Mouse (Mus musculus): Measurements from ENCODE around the gene Prkab2. TPM values are rescaled to one million over a fixed set of nuclear protein-coding genes. Genes with fewer than 3 reads are reported as not detected.

Gene Prkab2
- polyA plus RNA-seq, 1 experiment from 2014 or later, result 17.5 TPM

DNA sequence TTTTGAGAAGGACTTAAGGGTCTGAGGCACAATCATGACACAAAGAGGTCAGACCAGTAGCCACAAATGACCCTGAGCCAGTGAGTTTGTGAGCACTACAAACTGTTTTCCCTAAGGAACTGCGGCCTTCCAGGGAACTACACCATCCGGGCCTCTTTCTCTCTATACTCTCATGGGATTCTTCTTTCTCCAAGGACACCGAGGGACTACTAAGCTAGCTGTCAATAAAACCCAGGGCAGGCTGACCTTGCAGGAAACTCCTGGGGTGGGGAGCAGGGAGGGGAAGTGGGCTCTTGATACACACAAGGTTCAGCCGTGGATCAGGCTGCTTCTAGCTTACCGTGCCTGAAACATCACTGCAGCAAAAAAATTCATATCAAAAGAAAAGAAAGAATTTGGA lies 52.9 kb downstream of the Prkab2 start:
- 67% methylated on average over 5 of the region's 5 CpGs for WGBS
- Histone ChIP-seq H3K4me2 (ENCODE audit: low read length) (no peak overlapping the region), H3K27ac (ENCODE audit: low read depth, low read length) (no peak overlapping the region), H3K4me1 (ENCODE audit: control insufficient read depth, insufficient read depth, low read depth, low read length) (no peaks in the 10 kb centered on the region), H3K27me3 (replicated peaks; ENCODE audit: control insufficient read depth, insufficient read depth, low read length) (no peaks in the 10 kb centered on the region), H3K4me3 (ENCODE audit: low read length) (no peak overlapping the region), H3K9ac (ENCODE audit: low read depth, low read length) (no peak overlapping the region), H3K36me3 (ENCODE audit: control insufficient read depth, insufficient read depth, low read length) (peaks cover 30% of the 10 kb centered on the region), H3K9me3 (ENCODE audit: control insufficient read depth, low read length) (no peaks in the 10 kb centered on the region)
- no peak for ATAC-seq

- Histone ChIP-seq H3K4me3 (ENCODE audit: low read length) (no peak overlapping the region), H3K9ac (ENCODE audit: low read depth, low read length) (no peak overlapping the region), H3K36me3 (ENCODE audit: control insufficient read depth, insufficient read depth, low read length) (peaks cover 44% of the 10 kb centered on the region), H3K27ac (ENCODE audit: low read depth, low read length) (no peak overlapping the region), H3K27me3 (replicated peaks; ENCODE audit: control insufficient read depth, insufficient read depth, low read length) (no peaks in the 10 kb centered on the region), H3K9me3 (ENCODE audit: control insufficient read depth, low read length) (no peaks in the 10 kb centered on the region), H3K4me1 (ENCODE audit: control insufficient read depth, insufficient read depth, low read depth, low read length) (no peaks in the 10 kb centered on the region), H3K4me2 (ENCODE audit: low read length) (no peak overlapping the region)
- 87% methylated on average over 1 of the region's 1 CpGs for WGBS
- no peak for ATAC-seq
These were observed 57.9 kb downstream of the Prkab2 start for GRCm38 (mm10) chr3:97715922-97716321.

DNA sequence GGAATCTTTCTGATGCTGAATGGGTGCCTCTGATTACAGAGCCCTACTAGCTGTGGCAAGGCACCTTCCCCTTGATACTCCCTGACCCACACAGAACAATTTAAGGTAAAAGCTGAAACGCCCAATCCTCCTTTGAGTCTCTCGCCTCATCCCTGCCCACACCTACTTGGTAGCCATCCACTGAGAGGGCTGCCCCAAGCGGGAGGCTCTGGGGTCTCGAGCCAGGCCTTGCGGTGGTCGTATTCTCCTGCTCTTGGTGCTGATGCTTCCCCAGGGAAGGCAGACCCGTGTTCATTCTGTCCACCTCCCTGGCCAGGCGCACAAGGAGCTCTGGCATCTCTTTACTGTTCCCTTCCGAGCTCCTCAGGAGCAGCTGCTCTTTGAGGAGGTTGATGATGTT lies 61.1 kb downstream of the Prkab2 start:
- no peak overlapping the region for H3K4me3 ChIP-seq (ENCODE audit: low read length)
- H3K27me3 ChIP-seq (replicated peaks; ENCODE audit: control insufficient read depth, insufficient read depth, low read length), result no peaks in the 10 kb centered on the region
- H3K4me1 ChIP-seq (ENCODE audit: control insufficient read depth, insufficient read depth, low read depth, low read length), result no peaks in the 10 kb centered on the region
- no peak for ATAC-seq
- no peak overlapping the region for H3K27ac ChIP-seq (ENCODE audit: low read depth, low read length)
- H3K9ac ChIP-seq (ENCODE audit: low read depth, low read length), result no peak overlapping the region
- H3K36me3 ChIP-seq (ENCODE audit: control insufficient read depth, insufficient read depth, low read length), result peaks cover 46% of the 10 kb centered on the region
- WGBS, result 84% methylated on average over 9 of the region's 9 CpGs
- H3K9me3 ChIP-seq (ENCODE audit: control insufficient read depth, low read length), result peaks cover 11% of the 10 kb centered on the region
- no peak overlapping the region for H3K4me2 ChIP-seq (ENCODE audit: low read length)

Small RNA genes lying within 50 kb of the gene (microRNA-seq; reads per million reads assigned to microRNA genes)
- gene Mir7225, result not detected

Other genes with a start within 250 kb of the Prkab2 start
- gene Olfr1402, start 236.2 kb upstream of the Prkab2 start, polyA plus RNA-seq (2015; fragmentation: Nextera tagmentation; extraction: Ambion mirVana), result not detected in 2 replicates
- 5.8 and 6.3 TPM in 2 replicates for gene Chd1l, start 48.0 kb upstream of the Prkab2 start, polyA plus RNA-seq (2015; fragmentation: Nextera tagmentation; extraction: Ambion mirVana)
- 1.1 TPM in 2 replicates for gene Fmo5, start 29.4 kb upstream of the Prkab2 start, polyA plus RNA-seq (2015; fragmentation: Nextera tagmentation; extraction: Ambion mirVana)
- gene Gm17651, start 16.5 kb downstream of the Prkab2 start, polyA plus RNA-seq (2015; fragmentation: Nextera tagmentation; extraction: Ambion mirVana), result not detected in 2 replicates
- 60.3 and 69.9 TPM in 2 replicates for gene Pde4dip, start 230.5 kb downstream of the Prkab2 start, polyA plus RNA-seq (2015; fragmentation: Nextera tagmentation; extraction: Ambion mirVana)
- gene Sec22b, start 243.0 kb downstream of the Prkab2 start, polyA plus RNA-seq (2015; fragmentation: Nextera tagmentation; extraction: Ambion mirVana), result 97.5 and 102 TPM in 2 replicates